In the genomic region with DNA sequence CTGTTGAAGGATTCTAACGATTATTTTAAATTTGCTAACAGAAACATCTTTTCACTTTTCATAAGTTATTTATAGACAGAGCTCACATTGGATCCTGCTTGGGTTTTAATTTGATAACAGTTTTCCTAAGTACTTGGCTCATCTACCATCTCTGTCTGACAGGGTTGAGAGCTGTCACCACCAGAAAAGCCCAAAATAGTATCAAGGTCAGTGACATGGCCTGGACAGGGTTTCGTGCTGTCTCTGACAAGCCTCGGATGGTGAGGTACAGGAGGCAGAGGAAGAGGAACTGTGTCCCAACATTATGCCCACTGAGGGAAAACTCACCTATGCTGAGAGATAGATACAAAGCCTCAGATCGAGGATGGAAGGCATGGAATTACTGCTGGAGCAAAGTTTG, we compare ENCODE assay signal across 24 mouse cellular contexts.
DNase-seq lines count a peak whose midpoint lies in the region; ATAC-seq and TF ChIP-seq lines count a peak whose summit lies in the region.
"Had no signal": no experiment of that assay in that cellular context is flagged by ENCODE, and none has a peak within 500 bp of the region (broad histone marks: within the 10 kb centered on the region; RNA-seq: fewer than 3 reads in every experiment).

No protein-coding gene starts in this region.

- peak; percentile 66; the same call in 1 of the 2 replicates for ATAC-seq in heart, embryonic 14.5 days (ENCODE audit: insufficient number of reproducible peaks, insufficient read depth, low FRiP score, low read depth)
- ATAC-seq in hindbrain, postnatal 0 days = no peak
- ATAC-seq: midbrain, embryonic 13.5 days had no signal

- no peaks in the 10 kb centered on the region for H3K36me3 ChIP-seq in heart, embryonic 14.5 days (ENCODE audit: control insufficient read depth, insufficient read depth, low read length)
- no peaks in the 10 kb centered on the region for H3K36me3 ChIP-seq in hindbrain, postnatal 0 days (ENCODE audit: insufficient read depth, low read length)
- H3K36me3 ChIP-seq: embryonic facial prominence, embryonic 13.5 days; forebrain, embryonic 12.5 days; hindbrain, embryonic 10.5 days; liver, embryonic 13.5 days; midbrain, embryonic 13.5 days; neural tube, embryonic 13.5 days had no signal

- H3K27me3 ChIP-seq in heart, embryonic 14.5 days (ENCODE audit: control insufficient read depth, insufficient read depth, low read length) = no peaks in the 10 kb centered on the region
- no peaks in the 10 kb centered on the region for H3K27me3 ChIP-seq in hindbrain, postnatal 0 days (ENCODE audit: insufficient read depth, low read length)
- H3K27me3 ChIP-seq: embryonic facial prominence, embryonic 13.5 days; forebrain, embryonic 12.5 days; liver, embryonic 13.5 days; midbrain, embryonic 13.5 days; neural tube, embryonic 13.5 days had no signal

- intact Hi-C loops in heart, postnatal 25 days (cut with DNase I) = no loop called here
- intact Hi-C loops in heart, postnatal 36 days (cut with DNase I) = loop anchor here (10.0 kb wide), 1 partner anchor 267 kb away; no protein-coding TSS in a partner anchor
- intact Hi-C loops in left cerebral cortex, postnatal 25 days (cut with DNase I) = no loop called here

- WGBS in heart, embryonic 14.5 days = 19% methylated on average over 4 of the region's 4 CpGs
- 75% methylated on average over 4 of the region's 4 CpGs for WGBS in hindbrain, postnatal 0 days

- H3K27ac ChIP-seq in heart, embryonic 14.5 days (replicated peaks in 1 of 2; ENCODE audit: control insufficient read depth in 1 of 2, insufficient read depth in 1 of 2, low read depth in 2 of 2, low read length in 2 of 2) = peak overlapping the region; percentile 69 to 89
- H3K27ac ChIP-seq in hindbrain, postnatal 0 days = no peak overlapping the region
- H3K27ac ChIP-seq: embryonic facial prominence, embryonic 13.5 days; forebrain, embryonic 12.5 days; hindbrain, embryonic 10.5 days; liver, embryonic 13.5 days; midbrain, embryonic 13.5 days; neural tube, embryonic 13.5 days had no signal

- H3K4me3 ChIP-seq in heart, embryonic 14.5 days (ENCODE audit: control insufficient read depth in 1 of 2, insufficient read depth in 1 of 2, low read depth in 1 of 2, low read length in 2 of 2) = no peak overlapping the region
- no peak overlapping the region for H3K4me3 ChIP-seq in hindbrain, postnatal 0 days (ENCODE audit: low read length)
- H3K4me3 ChIP-seq: embryonic facial prominence, embryonic 13.5 days; erythroblast, embryonic 14.5 days; forebrain, embryonic 12.5 days; hindbrain, embryonic 10.5 days; liver, embryonic 13.5 days; midbrain, embryonic 13.5 days; myocyte; neural tube, embryonic 13.5 days had no signal

- DNase-seq in heart, adult 11 months = peak; percentile 95
- DNase-seq in heart, postnatal 25 days (ENCODE audit: low spot score) = no peak
- DNase-seq in heart, adult 8-10 months (ENCODE audit: low spot score) = peak; percentile 50
- peak; percentile 4 to 22 for DNase-seq in heart, postnatal 36 days
- DNase-seq in cerebellum, adult 9-11 months = no peak
- no peak for DNase-seq in left cerebral cortex, postnatal 25 days (ENCODE audit: low spot score in 2 of 2)
- DNase-seq in hindbrain, postnatal 0 days (ENCODE audit: low spot score) = no peak
- DNase-seq: adrenal gland, postnatal 10 days; cerebellum, adult 18-20 months; cerebellum, postnatal 25 days; gastrocnemius, postnatal 25 days; kidney, adult 18-20 months; liver, embryonic 13.5 days; lung, embryonic 14.5 days; right cerebral cortex, postnatal 4 days; thymus, postnatal 25 days had no signal

- peaks cover 6 to 12% of the 10 kb centered on the region in 2 experiments; a peak in 3 of 4 replicates for H3K4me1 ChIP-seq in heart, embryonic 14.5 days (ENCODE audit: control insufficient read depth in 2 of 2, insufficient read depth in 2 of 2, low read length in 2 of 2)
- no peaks in the 10 kb centered on the region for H3K4me1 ChIP-seq in hindbrain, postnatal 0 days (ENCODE audit: insufficient read depth, low read length)
- H3K4me1 ChIP-seq: embryonic facial prominence, embryonic 13.5 days; hindbrain, embryonic 10.5 days; liver, embryonic 13.5 days; midbrain, embryonic 13.5 days; neural tube, embryonic 13.5 days had no signal

- peak overlapping the region; percentile 18; the same call in 1 of the 2 replicates for H3K4me2 ChIP-seq in heart, embryonic 14.5 days (ENCODE audit: low read length)
- H3K4me2 ChIP-seq in hindbrain, postnatal 0 days (ENCODE audit: low read depth, low read length) = no peak overlapping the region
- H3K4me2 ChIP-seq: embryonic facial prominence, embryonic 13.5 days; forebrain, embryonic 12.5 days; liver, embryonic 13.5 days; lung, embryonic 14.5 days; midbrain, embryonic 13.5 days; neural tube, embryonic 13.5 days had no signal

- H3K9me3 ChIP-seq in heart, embryonic 14.5 days (ENCODE audit: control insufficient read depth, low read length) = no peaks in the 10 kb centered on the region
- no peaks in the 10 kb centered on the region for H3K9me3 ChIP-seq in hindbrain, postnatal 0 days (ENCODE audit: low read length)
- H3K9me3 ChIP-seq: embryonic facial prominence, embryonic 13.5 days; forebrain, embryonic 12.5 days; hindbrain, embryonic 10.5 days; midbrain, embryonic 13.5 days; neural tube, embryonic 13.5 days had no signal

- no peak for TF ChIP-seq CTCF in hindbrain, postnatal 0 days (IDR thresholded peaks at IDR 0.05; ENCODE audit: low read depth)

- H3K9ac ChIP-seq in heart, embryonic 14.5 days (ENCODE audit: low read length) = no peak overlapping the region
- no peak overlapping the region for H3K9ac ChIP-seq in hindbrain, postnatal 0 days (replicated peaks; ENCODE audit: low read length)
- H3K9ac ChIP-seq: embryonic facial prominence, embryonic 13.5 days; forebrain, embryonic 12.5 days; liver, embryonic 13.5 days; lung, embryonic 14.5 days; midbrain, embryonic 13.5 days; neural tube, embryonic 13.5 days had no signal

Comparison
In these comparisons a context has a peak if more than half of its experiments do, and no peak if none do; other contexts are left out.
1. DNase-seq: peak in heart, adult 11 months (single experiment), heart, adult 8-10 months (single experiment) and heart, postnatal 36 days (2 of 2); none in heart, postnatal 25 days (single experiment), cerebellum, adult 9-11 months (single experiment), left cerebral cortex, postnatal 25 days (0 of 2) and hindbrain, postnatal 0 days (single experiment).